26 mouse cellular contexts compared by ENCODE assay signal in the genomic region with DNA sequence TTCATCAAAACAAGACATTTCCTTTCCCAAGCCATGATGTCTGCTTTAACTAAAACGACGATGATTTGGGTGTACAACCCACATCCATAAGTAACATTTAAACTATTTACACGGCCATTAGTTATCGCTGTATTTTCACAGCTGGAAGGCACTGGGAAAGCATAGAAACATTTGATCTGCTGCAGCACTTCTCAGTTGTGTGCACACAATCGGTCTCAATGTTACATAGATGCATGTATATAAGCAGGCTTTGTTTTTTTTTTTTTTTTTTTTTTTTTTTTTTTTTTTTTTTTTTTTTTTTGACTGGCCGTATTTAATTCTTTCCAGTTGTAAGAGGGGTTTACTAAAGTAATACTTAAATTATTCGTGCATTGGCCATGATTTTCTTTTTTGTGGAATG.
DNase-seq lines count a peak whose midpoint lies in the region; ATAC-seq and TF ChIP-seq lines count a peak whose summit lies in the region.
"Had no signal": no experiment of that assay in that cellular context is flagged by ENCODE, and none has a peak within 500 bp of the region (broad histone marks: within the 10 kb centered on the region; RNA-seq: fewer than 3 reads in every experiment).

No protein-coding gene starts in this region.

- no peaks in the 10 kb centered on the region for H3K4me1 ChIP-seq in kidney, embryonic 14.5 days (ENCODE audit: control insufficient read depth, insufficient read depth, low read length)
- no peaks in the 10 kb centered on the region for H3K4me1 ChIP-seq in kidney, postnatal 0 days (replicated peaks; ENCODE audit: insufficient read depth, low read length)
- H3K4me1 ChIP-seq in embryonic facial prominence, embryonic 14.5 days (ENCODE audit: control insufficient read depth, insufficient read depth, low read length): no peaks in the 10 kb centered on the region
- H3K4me1 ChIP-seq in midbrain, embryonic 14.5 days (ENCODE audit: control insufficient read depth, insufficient read depth, low read length): no peaks in the 10 kb centered on the region
- H3K4me1 ChIP-seq: embryonic facial prominence, embryonic 12.5 days; embryonic facial prominence, embryonic 15.5 days; forebrain, embryonic 10.5 days; forebrain, embryonic 12.5 days had no signal

- TF ChIP-seq CTCF in kidney, postnatal 0 days (IDR thresholded peaks at IDR 0.05; ENCODE audit: low read depth): no peak

- WGBS in kidney, embryonic 14.5 days: 55% methylated on average over 7 of the region's 7 CpGs
- 49% methylated on average over 7 of the region's 7 CpGs for WGBS in kidney, postnatal 0 days
- WGBS in embryonic facial prominence, embryonic 14.5 days: 59% methylated on average over 7 of the region's 7 CpGs
- 83% methylated on average over 7 of the region's 7 CpGs for WGBS in midbrain, embryonic 14.5 days

- no peaks in the 10 kb centered on the region for H3K36me3 ChIP-seq in kidney, embryonic 14.5 days (ENCODE audit: control insufficient read depth, insufficient read depth, low read length)
- no peaks in the 10 kb centered on the region for H3K36me3 ChIP-seq in kidney, postnatal 0 days (ENCODE audit: insufficient read depth, low read length)
- no peaks in the 10 kb centered on the region for H3K36me3 ChIP-seq in embryonic facial prominence, embryonic 14.5 days (ENCODE audit: control insufficient read depth, insufficient read depth, low read length)
- H3K36me3 ChIP-seq in midbrain, embryonic 14.5 days (ENCODE audit: control insufficient read depth, insufficient read depth, low read length): no peaks in the 10 kb centered on the region
- H3K36me3 ChIP-seq: embryonic facial prominence, embryonic 12.5 days; embryonic facial prominence, embryonic 15.5 days; forebrain, embryonic 10.5 days; forebrain, embryonic 12.5 days had no signal

- no peak overlapping the region for H3K4me3 ChIP-seq in kidney, embryonic 14.5 days (ENCODE audit: low read length)
- no peak overlapping the region for H3K4me3 ChIP-seq in kidney, postnatal 0 days (replicated peaks; ENCODE audit: low read depth, low read length)
- H3K4me3 ChIP-seq in embryonic facial prominence, embryonic 14.5 days (ENCODE audit: low read depth, low read length): no peak overlapping the region
- no peak overlapping the region for H3K4me3 ChIP-seq in midbrain, embryonic 14.5 days (replicated peaks; ENCODE audit: low read depth, low read length)
- H3K4me3 ChIP-seq: embryonic facial prominence, embryonic 12.5 days; embryonic facial prominence, embryonic 15.5 days; erythroblast, embryonic 14.5 days; forebrain, embryonic 10.5 days; forebrain, embryonic 12.5 days had no signal

- H3K27me3 ChIP-seq in kidney, embryonic 14.5 days (ENCODE audit: control insufficient read depth, insufficient read depth, low read length): no peaks in the 10 kb centered on the region
- no peaks in the 10 kb centered on the region for H3K27me3 ChIP-seq in kidney, postnatal 0 days (ENCODE audit: insufficient read depth, low read length)
- no peaks in the 10 kb centered on the region for H3K27me3 ChIP-seq in embryonic facial prominence, embryonic 14.5 days (replicated peaks; ENCODE audit: control insufficient read depth, insufficient read depth, low read length)
- H3K27me3 ChIP-seq in midbrain, embryonic 14.5 days (ENCODE audit: control insufficient read depth, insufficient read depth, low read length): no peaks in the 10 kb centered on the region
- H3K27me3 ChIP-seq: embryonic facial prominence, embryonic 12.5 days; embryonic facial prominence, embryonic 15.5 days; forebrain, embryonic 12.5 days; Patski had no signal

- H3K9me3 ChIP-seq in kidney, embryonic 14.5 days (ENCODE audit: control insufficient read depth, low read length): no peaks in the 10 kb centered on the region
- no peaks in the 10 kb centered on the region for H3K9me3 ChIP-seq in kidney, postnatal 0 days (replicated peaks; ENCODE audit: low read length)
- H3K9me3 ChIP-seq in embryonic facial prominence, embryonic 14.5 days (ENCODE audit: control insufficient read depth, low read length): no peaks in the 10 kb centered on the region
- no peaks in the 10 kb centered on the region for H3K9me3 ChIP-seq in midbrain, embryonic 14.5 days (ENCODE audit: control insufficient read depth, low read length)
- H3K9me3 ChIP-seq: embryonic facial prominence, embryonic 12.5 days; embryonic facial prominence, embryonic 15.5 days; forebrain, embryonic 10.5 days; forebrain, embryonic 12.5 days had no signal

- no peak overlapping the region for H3K27ac ChIP-seq in kidney, embryonic 14.5 days (ENCODE audit: low read depth, low read length)
- H3K27ac ChIP-seq in kidney, postnatal 0 days: no peak overlapping the region
- no peak overlapping the region for H3K27ac ChIP-seq in embryonic facial prominence, embryonic 14.5 days (replicated peaks; ENCODE audit: low read depth, low read length)
- no peak overlapping the region for H3K27ac ChIP-seq in midbrain, embryonic 14.5 days (replicated peaks; ENCODE audit: low read depth, low read length)
- H3K27ac ChIP-seq: embryonic facial prominence, embryonic 12.5 days; embryonic facial prominence, embryonic 15.5 days; forebrain, embryonic 10.5 days; forebrain, embryonic 12.5 days had no signal

- peak; percentile 57; the same call in 1 of the 2 replicates for ATAC-seq in kidney, embryonic 14.5 days (ENCODE audit: low FRiP score, low TSS enrichment)
- ATAC-seq in kidney, postnatal 0 days (replicated peaks; ENCODE audit: low FRiP score, low read depth): no peak
- no peak for ATAC-seq in embryonic facial prominence, embryonic 14.5 days (ENCODE audit: low read depth)
- no peak for ATAC-seq in midbrain, embryonic 14.5 days (ENCODE audit: low FRiP score, low TSS enrichment)
- ATAC-seq: activated CD4-positive, CD25-positive, alpha-beta regulatory T cell, adult 4 months; forebrain, embryonic 14.5 days; forebrain, embryonic 16.5 days; Patski had no signal

- H3K9ac ChIP-seq in kidney, embryonic 14.5 days (ENCODE audit: low read depth, low read length): no peak overlapping the region
- H3K9ac ChIP-seq in kidney, postnatal 0 days (ENCODE audit: low read depth, low read length): no peak overlapping the region
- H3K9ac ChIP-seq in embryonic facial prominence, embryonic 14.5 days (ENCODE audit: low read depth, low read length): no peak overlapping the region
- H3K9ac ChIP-seq in midbrain, embryonic 14.5 days (replicated peaks; ENCODE audit: low read length): no peak overlapping the region
- H3K9ac ChIP-seq: embryonic facial prominence, embryonic 12.5 days; embryonic facial prominence, embryonic 15.5 days; forebrain, embryonic 12.5 days had no signal

- H3K4me2 ChIP-seq in kidney, embryonic 14.5 days (replicated peaks; ENCODE audit: low read depth, low read length): no peak overlapping the region
- H3K4me2 ChIP-seq in kidney, postnatal 0 days (ENCODE audit: low read length): no peak overlapping the region
- no peak overlapping the region for H3K4me2 ChIP-seq in embryonic facial prominence, embryonic 14.5 days (ENCODE audit: low read depth, low read length)
- H3K4me2 ChIP-seq in midbrain, embryonic 14.5 days (ENCODE audit: low read length): no peak overlapping the region
- H3K4me2 ChIP-seq: embryonic facial prominence, embryonic 12.5 days; embryonic facial prominence, embryonic 15.5 days; forebrain, embryonic 12.5 days had no signal

- DNase-seq in kidney, adult 9 months: no peak
- DNase-seq in kidney, postnatal 0 days (ENCODE audit: low spot score): peak; percentile 14
- no peak for DNase-seq in kidney, postnatal 10 days
- peak; percentile 41 for DNase-seq in embryonic facial prominence, embryonic 14.5 days (ENCODE audit: low spot score)
- no peak for DNase-seq in embryo, embryonic 9.5 days (ENCODE audit: extremely low spot score)
- DNase-seq in midbrain, embryonic 14.5 days: no peak
- DNase-seq: adrenal gland, adult 8-10 months; adrenal gland, postnatal 14 days; adrenal gland, postnatal 36 days; cerebellum, adult 11 months; cerebellum, adult 18-20 months; cerebellum, adult 8-10 months; cerebellum, adult 9-11 months; cerebellum, postnatal 14 days; cerebellum, postnatal 36 days; embryo, embryonic 11 days had no signal

Comparison
In these comparisons a context has a peak if more than half of its experiments do, and no peak if none do; other contexts are left out.
1. DNase-seq: peak in kidney, postnatal 0 days (single experiment) and embryonic facial prominence, embryonic 14.5 days (single experiment); none in kidney, adult 9 months (single experiment), kidney, postnatal 10 days (single experiment), embryo, embryonic 9.5 days (single experiment) and midbrain, embryonic 14.5 days (single experiment).